Mouse (Mus musculus): ENCODE data around the gene Rab3il1. TPM values are rescaled to one million over a fixed set of nuclear protein-coding genes. Genes with fewer than 3 reads are reported as not detected.

Rab3il1 gene
- polyA plus RNA-seq, 1 experiment: 6.0 TPM

GRCm38 (mm10) chr19:9982151-9982851 is 19.2 kb upstream of the Rab3il1 start:
- peak; percentile 81 for DNase-seq (ENCODE audit: low read depth, low spot score)
- WGBS: under 1% methylated on average over 59 of the region's 59 CpGs

GRCm38 (mm10) chr19:9982852-9983542 is 18.5 kb upstream of the Rab3il1 start:
- WGBS: under 1% methylated on average over 31 of the region's 31 CpGs

GRCm38 (mm10) chr19:9984111-9985055 is 17.1 kb upstream of the Rab3il1 start:
- DNase-seq (ENCODE audit: low read depth, low spot score): no peak
- WGBS: 74% methylated on average over 20 of the region's 20 CpGs

More at GRCm38 (mm10) chr19:9982852-9983542, 18.5 kb upstream of the Rab3il1 start:
- DNase-seq (ENCODE audit: low read depth, low spot score): no peak

GRCm38 (mm10) chr19:9985190-9985899 is 16.1 kb upstream of the Rab3il1 start:
- 78% methylated on average over 6 of the region's 6 CpGs for WGBS
- no peak for DNase-seq (ENCODE audit: low read depth, low spot score)

GRCm38 (mm10) chr19:9985900-9986421 is 15.5 kb upstream of the Rab3il1 start:
- WGBS: 91% methylated on average over 2 of the region's 2 CpGs
- no peak for DNase-seq (ENCODE audit: low read depth, low spot score)

GRCm38 (mm10) chr19:9987192-9987591 is 14.3 kb upstream of the Rab3il1 start:
- no peak for DNase-seq (ENCODE audit: low read depth, low spot score)
- WGBS: 68% methylated on average over 6 of the region's 6 CpGs

- DNase-seq (ENCODE audit: low read depth, low spot score): no peak
Measured at GRCm38 (mm10) chr19:9987593-9987992, 13.9 kb upstream of the Rab3il1 start.

GRCm38 (mm10) chr19:9989171-9989883 is 12.1 kb upstream of the Rab3il1 start:
- WGBS: 54% methylated on average over 17 of the region's 17 CpGs
- DNase-seq (ENCODE audit: low read depth, low spot score): no peak

GRCm38 (mm10) chr19:9989884-9990256 is 11.6 kb upstream of the Rab3il1 start:
- no peak for DNase-seq (ENCODE audit: low read depth, low spot score)

GRCm38 (mm10) chr19:9991304-9991703 is 10.2 kb upstream of the Rab3il1 start:
- WGBS: 22% methylated on average over 5 of the region's 5 CpGs
- DNase-seq (ENCODE audit: low read depth, low spot score): no peak

- 65% methylated on average over 26 of the region's 26 CpGs for WGBS
- no peak for DNase-seq (ENCODE audit: low read depth, low spot score)
Measured at GRCm38 (mm10) chr19:9992011-9992958, 9.2 kb upstream of the Rab3il1 start.

GRCm38 (mm10) chr19:9993036-9993656 is 8.3 kb upstream of the Rab3il1 start:
- DNase-seq (ENCODE audit: low read depth, low spot score): no peak
- WGBS: 5% methylated on average over 17 of the region's 17 CpGs

GRCm38 (mm10) chr19:9997204-9998062 is 4.0 kb upstream of the Rab3il1 start:
- WGBS: 74% methylated on average over 12 of the region's 12 CpGs
- no peak for DNase-seq (ENCODE audit: low read depth, low spot score)

- 68% methylated on average over 2 of the region's 2 CpGs for WGBS
- DNase-seq (ENCODE audit: low read depth, low spot score): no peak
Measured at GRCm38 (mm10) chr19:9998063-9998416, 3.4 kb upstream of the Rab3il1 start.

- DNase-seq (ENCODE audit: low read depth, low spot score): no peak
- 52% methylated on average over 13 of the region's 13 CpGs for WGBS
Measured at GRCm38 (mm10) chr19:9998736-9999486, 2.6 kb upstream of the Rab3il1 start.

GRCm38 (mm10) chr19:10000330-10000729 is 1.1 kb upstream of the Rab3il1 start:
- WGBS: 22% methylated on average over 3 of the region's 3 CpGs
- DNase-seq (ENCODE audit: low read depth, low spot score): no peak

Data from large intestine, adult 2 months (tissue).